Mouse (Mus musculus) liver, adult 2 months (tissue): ENCODE results near the gene Mboat2.

Source experiments
- CTCF ChIP-seq: fragments of 200-500 bp; IDR thresholded peaks from 2 replicates; pipeline ENCODE4 v1.5.1; 2011; ENCODE audit warnings: low read depth, low read length, control low read depth
- POLR2A ChIP-seq: fragments of 200-500 bp; IDR thresholded peaks from 2 replicates; pipeline ENCODE4 v1.6.1; 2011; ENCODE audit warnings: low read length, control low read depth; ENCODE audit not compliant: insufficient read depth; ENCODE audit errors: extremely low read depth

DNA sequence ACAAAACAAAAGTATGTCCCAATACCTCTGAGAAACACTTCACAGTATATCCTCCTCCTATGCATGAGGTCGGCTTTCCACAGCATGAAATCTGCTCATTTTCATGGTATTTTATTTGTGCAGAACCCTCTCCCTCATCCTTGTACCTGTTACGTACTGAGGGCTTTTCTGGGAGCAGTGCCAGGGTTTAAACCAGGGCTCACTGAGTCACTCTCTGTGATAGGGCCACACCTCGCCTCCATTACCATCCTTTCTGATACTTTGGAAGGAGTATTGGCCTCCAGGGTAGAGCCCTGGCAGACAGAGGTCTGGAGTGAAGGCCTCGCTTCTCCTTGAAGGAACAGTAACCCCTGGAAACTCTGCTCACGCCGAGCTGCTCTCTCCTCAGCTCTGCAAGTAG, 174.7 kb downstream of the Mboat2 start:
- no peak for TF ChIP-seq CTCF
- no peak for TF ChIP-seq POLR2A
